Mouse (Mus musculus) midbrain, embryonic 10.5 days (tissue): ENCODE measurements around the gene Hist1h2ae. TPM values are rescaled to one million over a fixed set of nuclear protein-coding genes. Genes with fewer than 3 reads are reported as not detected.
"Not testable (repeated sequence)": the region's sequence is repeated elsewhere in the genome, so short reads cannot be mapped to it uniquely, and the experiment has no call there.

Source experiments
- DNase-seq: peaks from one replicate; pipeline ENCODE4 v3.0.0-alpha.2; 2017; ENCODE audit warnings: low spot score
- H3K27ac ChIP-seq: fragments of 300-500 bp; sonication (generic); replicated peaks from 2 replicates; pipeline ENCODE4 v1.5.1; 2016; ENCODE audit warnings: mild to moderate bottlenecking
- H3K27me3 ChIP-seq: fragments of 300-500 bp; sonication (generic); 2 replicates; pipeline ENCODE4 v1.6.1; 2016; ENCODE audit warnings: low read depth, mild to moderate bottlenecking; ENCODE audit not compliant: poor library complexity, severe bottlenecking
- H3K36me3 ChIP-seq: fragments of 300-500 bp; sonication (generic); 2 replicates; pipeline ENCODE4 v1.6.1; 2016; ENCODE audit warnings: mild to moderate bottlenecking, moderate library complexity
- H3K4me1 ChIP-seq: fragments of 300-500 bp; sonication (generic); 2 replicates; pipeline ENCODE4 v1.6.1; 2016
- H3K4me3 ChIP-seq: fragments of 300-500 bp; sonication (generic); 2 replicates; pipeline ENCODE4 v1.5.1; 2016; ENCODE audit warnings: mild to moderate bottlenecking, moderate library complexity
- H3K9me3 ChIP-seq: fragments of 300-500 bp; sonication (generic); replicated peaks from 2 replicates; pipeline ENCODE4 v1.6.1; 2016; ENCODE audit warnings: mild to moderate bottlenecking
- WGBS: fragments of 180-500 bp; shearing (Covaris S2); methylation state at CpG from one replicate; pipeline ENCODE4 v1.1.7; 2016; 5-methylcytosine and 5-hydroxymethylcytosine counted together
- polyA plus RNA-seq: library from polyadenylated mRNA; unstranded; fragments of >200 nt; fragmentation: Nextera tagmentation; extraction: Ambion mirVana; gene quantifications from 2 replicates; pipeline ENCODE4 v1.2.1, GENCODE M21; 2016

Hist1h2ae gene
- polyA plus RNA-seq, 1 experiment from 2014 or later = 104 TPM

- H3K4me1 ChIP-seq = peaks cover 57% of the 10 kb centered on the region
- H3K9me3 ChIP-seq = no peaks in the 10 kb centered on the region
- peak within 1 kb of the TSS; percentile 63 for H3K4me3 ChIP-seq
- DNase-seq = peak; percentile 94
- no peaks in the 10 kb centered on the region for H3K36me3 ChIP-seq
- under 1% methylated on average over 43 of the region's 43 CpGs for WGBS
- no peaks in the 10 kb centered on the region for H3K27me3 ChIP-seq
- H3K27ac ChIP-seq = peak within 1 kb of the TSS; percentile 94
Observed at GRCm38 (mm10) chr13:23581408-23582218, 10.6 kb upstream of the Hist1h2ae start, which contains the start of gene Hist1h4d. Hist1h4d (plus strand) TSS chr13:23581598.

- no peak for DNase-seq
- H3K4me1 ChIP-seq = peaks cover 47% of the 10 kb centered on the region
- H3K4me3 ChIP-seq = no peak overlapping the region
- WGBS = 98% methylated on average over 1 of the region's 1 CpGs
- no peaks in the 10 kb centered on the region for H3K27me3 ChIP-seq
- no peaks in the 10 kb centered on the region for H3K9me3 ChIP-seq
- H3K27ac ChIP-seq = peak overlapping the region; percentile 92
- no peaks in the 10 kb centered on the region for H3K36me3 ChIP-seq
Observed at GRCm38 (mm10) chr13:23577835-23578234, 6.8 kb upstream of the Hist1h2ae start.

- H3K27ac ChIP-seq = peak overlapping the region; percentile 92
- no peaks in the 10 kb centered on the region for H3K27me3 ChIP-seq
- no peaks in the 10 kb centered on the region for H3K36me3 ChIP-seq
- H3K4me1 ChIP-seq = peaks cover 47% of the 10 kb centered on the region
- WGBS = 53% methylated on average over 6 of the region's 6 CpGs
- H3K4me3 ChIP-seq = peak overlapping the region; percentile 61
- no peak for DNase-seq
- H3K9me3 ChIP-seq = no peaks in the 10 kb centered on the region
Observed at GRCm38 (mm10) chr13:23576906-23577639, 6.1 kb upstream of the Hist1h2ae start.

- Histone ChIP-seq H3K4me1 (peaks cover 45% of the 10 kb centered on the region), H3K27ac (peak overlapping the region; percentile 92), H3K4me3 (peak overlapping the region; percentile 61), H3K36me3 (no peaks in the 10 kb centered on the region), H3K27me3 (no peaks in the 10 kb centered on the region), H3K9me3 (no peaks in the 10 kb centered on the region)
- 4% methylated on average over 7 of the region's 7 CpGs for WGBS
- peak; percentile 44 for DNase-seq
Observed at GRCm38 (mm10) chr13:23576351-23576881, 5.4 kb upstream of the Hist1h2ae start.

GRCm38 (mm10) chr13:23575864-23576313 is 4.9 kb upstream of the Hist1h2ae start:
- peak overlapping the region; percentile 61 for H3K4me3 ChIP-seq
- peak overlapping the region; percentile 92 for H3K27ac ChIP-seq
- H3K9me3 ChIP-seq, H3K27me3 ChIP-seq, H3K36me3 ChIP-seq: not testable (repeated sequence)
- peak; percentile 36 for DNase-seq
- H3K4me1 ChIP-seq = peaks cover 42% of the 10 kb centered on the region
- 2% methylated on average over 11 of the region's 40 CpGs for WGBS

GRCm38 (mm10) chr13:23575271-23575851 is 4.3 kb upstream of the Hist1h2ae start, which contains the start of gene Hist1h3d:
Hist1h3d (plus strand) TSS chr13:23575763.
- peak; percentile 64 for DNase-seq
- no peaks in the 10 kb centered on the region for H3K9me3 ChIP-seq
- peak within 1 kb of the TSS; percentile 61 for H3K4me3 ChIP-seq
- H3K27me3 ChIP-seq = no peaks in the 10 kb centered on the region
- H3K4me1 ChIP-seq = peaks cover 39% of the 10 kb centered on the region
- H3K27ac ChIP-seq = peak within 1 kb of the TSS; percentile 92
- no peaks in the 10 kb centered on the region for H3K36me3 ChIP-seq
- WGBS = under 1% methylated on average over 18 of the region's 18 CpGs

- not testable (repeated sequence) for H3K27me3 ChIP-seq, DNase-seq, H3K36me3 ChIP-seq, H3K9me3 ChIP-seq
- Histone ChIP-seq H3K27ac (peak overlapping the region; percentile 97), H3K4me1 (peaks cover 46% of the 10 kb centered on the region), H3K4me3 (peak overlapping the region; percentile 61)
- WGBS = 0% methylated on average over 8 of the region's 39 CpGs
Observed at GRCm38 (mm10) chr13:23574546-23575170, 3.6 kb upstream of the Hist1h2ae start.

GRCm38 (mm10) chr13:23573898-23574524 is 3.0 kb upstream of the Hist1h2ae start, which contains the start of the genes Hist1h2bf and Hist1h2ad:
Hist1h2bf (minus strand) TSS chr13:23574196.
Hist1h2ad (plus strand) TSS chr13:23574381.
- H3K27me3 ChIP-seq, H3K36me3 ChIP-seq, H3K9me3 ChIP-seq: not testable (repeated sequence)
- peaks cover 49% of the 10 kb centered on the region for H3K4me1 ChIP-seq
- DNase-seq = peak; percentile 90
- 1% methylated on average over 42 of the region's 42 CpGs for WGBS
- peak within 1 kb of the TSS; percentile 97 for H3K27ac ChIP-seq
- H3K4me3 ChIP-seq = peak within 1 kb of the TSS; percentile 61

- not testable (repeated sequence) for H3K27me3 ChIP-seq, DNase-seq, H3K9me3 ChIP-seq, H3K36me3 ChIP-seq
- 10% methylated on average over 20 of the region's 20 CpGs for WGBS
- H3K27ac ChIP-seq = peak overlapping the region; percentile 97
- peak overlapping the region; percentile 57 for H3K4me3 ChIP-seq
- peaks cover 49% of the 10 kb centered on the region for H3K4me1 ChIP-seq
Observed at GRCm38 (mm10) chr13:23573034-23573897, 2.2 kb upstream of the Hist1h2ae start.

- Histone ChIP-seq H3K27me3 (no peaks in the 10 kb centered on the region), H3K4me1 (peaks cover 44% of the 10 kb centered on the region), H3K4me3 (peak overlapping the region; percentile 57), H3K9me3 (no peaks in the 10 kb centered on the region), H3K27ac (peak overlapping the region; percentile 97), H3K36me3 (no peaks in the 10 kb centered on the region)
- DNase-seq = no peak
- WGBS = 33% methylated on average over 2 of the region's 2 CpGs
Observed at GRCm38 (mm10) chr13:23572218-23573033, 1.4 kb upstream of the Hist1h2ae start.
